Mouse (Mus musculus) CH12.LX (cell line): Measurements from ENCODE around the gene Ube2j2. TPM values are rescaled to one million over a fixed set of nuclear protein-coding genes. Genes with fewer than 3 reads are reported as not detected.

Source experiments
- polyA plus RNA-seq: library from polyadenylated mRNA; unstranded; fragments of >175 nt; gene quantifications from 2 replicates; pipeline ENCODE4 v1.2.1, GENCODE M21; 2012; ENCODE audit warnings: low read depth; ENCODE audit not compliant: insufficient read length
- total RNA-seq, 2 experiments: library from RNA; depleted of rRNA; stranded (reverse); fragments of 300-350 nt in 1 of 2; fragments of >200 nt in 1 of 2; gene quantifications; 2 replicates each; pipeline ENCODE4 v1.2.3; 2012 to 2014

The Ube2j2 gene
- total and polyA plus RNA-seq, 3 experiments = 73.5 to 144 (median 137) TPM

Other genes with a start within 250 kb of the Ube2j2 start
Only the 20 nearest of the 25 such genes appear.
- gene Vwa1, start 169.1 kb upstream of the Ube2j2 start, total RNA-seq (2012; rRNA removed) = 1.2 and 1.8 TPM in 2 replicates
- gene Vwa1, start 169.1 kb upstream of the Ube2j2 start, total RNA-seq (2014; rRNA removed) = 0.12 and 0.15 TPM in 2 replicates
- gene Vwa1, start 169.1 kb upstream of the Ube2j2 start, polyA plus RNA-seq = 0.12 and 0.13 TPM in 2 replicates
- gene Tmem88b, start 158.0 kb upstream of the Ube2j2 start, total RNA-seq (2012; rRNA removed) = 0.04 TPM in 2 replicates
- not detected in 2 replicates for gene Tmem88b, start 158.0 kb upstream of the Ube2j2 start, total RNA-seq (2014; rRNA removed)
- not detected in 2 replicates for gene Tmem88b, start 158.0 kb upstream of the Ube2j2 start, polyA plus RNA-seq
- gene Ankrd65, start 153.4 kb upstream of the Ube2j2 start, total RNA-seq (2012; rRNA removed) = not detected in 2 replicates
- not detected in 2 replicates for gene Ankrd65, start 153.4 kb upstream of the Ube2j2 start, total RNA-seq (2014; rRNA removed)
- not detected in 2 replicates for gene Ankrd65, start 153.4 kb upstream of the Ube2j2 start, polyA plus RNA-seq
- 146 and 238 TPM in 2 replicates for gene Mrpl20, start 141.0 kb upstream of the Ube2j2 start, total RNA-seq (2012; rRNA removed)
- 230 and 244 TPM in 2 replicates for gene Mrpl20, start 141.0 kb upstream of the Ube2j2 start, total RNA-seq (2014; rRNA removed)
- 193 and 212 TPM in 2 replicates for gene Mrpl20, start 141.0 kb upstream of the Ube2j2 start, polyA plus RNA-seq
- 63.0 and 63.7 TPM in 2 replicates for gene Ccnl2, start 131.3 kb upstream of the Ube2j2 start, total RNA-seq (2012; rRNA removed)
- gene Ccnl2, start 131.3 kb upstream of the Ube2j2 start, total RNA-seq (2014; rRNA removed) = 67.7 and 79.7 TPM in 2 replicates
- gene Ccnl2, start 131.3 kb upstream of the Ube2j2 start, polyA plus RNA-seq = 59.6 and 64.8 TPM in 2 replicates
- 142 and 149 TPM in 2 replicates for gene Aurkaip1, start 112.6 kb upstream of the Ube2j2 start, total RNA-seq (2012; rRNA removed)
- 162 and 182 TPM in 2 replicates for gene Aurkaip1, start 112.6 kb upstream of the Ube2j2 start, total RNA-seq (2014; rRNA removed)
- gene Aurkaip1, start 112.6 kb upstream of the Ube2j2 start, polyA plus RNA-seq = 138 and 141 TPM in 2 replicates
- gene Mxra8, start 104.2 kb upstream of the Ube2j2 start, total RNA-seq (2012; rRNA removed) = 17.2 and 24.0 TPM in 2 replicates
- gene Mxra8, start 104.2 kb upstream of the Ube2j2 start, total RNA-seq (2014; rRNA removed) = 8.8 and 10.8 TPM in 2 replicates
- gene Mxra8, start 104.2 kb upstream of the Ube2j2 start, polyA plus RNA-seq = 10.8 and 12.4 TPM in 2 replicates
- 52.1 and 55.1 TPM in 2 replicates for gene Dvl1, start 96.4 kb upstream of the Ube2j2 start, total RNA-seq (2012; rRNA removed)
- gene Dvl1, start 96.4 kb upstream of the Ube2j2 start, total RNA-seq (2014; rRNA removed) = 25.8 and 28.5 TPM in 2 replicates
- gene Dvl1, start 96.4 kb upstream of the Ube2j2 start, polyA plus RNA-seq = 21.4 and 23.9 TPM in 2 replicates
- 0.63 and 0.89 TPM in 2 replicates for gene Tas1r3, start 80.5 kb upstream of the Ube2j2 start, total RNA-seq (2012; rRNA removed)
- 0.09 and 0.15 TPM in 2 replicates for gene Tas1r3, start 80.5 kb upstream of the Ube2j2 start, total RNA-seq (2014; rRNA removed)
- 0.34 and 0.47 TPM in 2 replicates for gene Tas1r3, start 80.5 kb upstream of the Ube2j2 start, polyA plus RNA-seq
- 12.1 and 16.2 TPM in 2 replicates for gene Cptp, start 74.4 kb upstream of the Ube2j2 start, total RNA-seq (2012; rRNA removed)
- gene Cptp, start 74.4 kb upstream of the Ube2j2 start, total RNA-seq (2014; rRNA removed) = 8.0 and 9.0 TPM in 2 replicates
- 15.5 and 16.5 TPM in 2 replicates for gene Cptp, start 74.4 kb upstream of the Ube2j2 start, polyA plus RNA-seq
- gene Ints11, start 74.3 kb upstream of the Ube2j2 start, total RNA-seq (2012; rRNA removed) = 97.6 and 103 TPM in 2 replicates
- gene Ints11, start 74.3 kb upstream of the Ube2j2 start, total RNA-seq (2014; rRNA removed) = 83.9 and 88.9 TPM in 2 replicates
- gene Ints11, start 74.3 kb upstream of the Ube2j2 start, polyA plus RNA-seq = 72.5 and 77.1 TPM in 2 replicates
- 45.7 and 61.4 TPM in 2 replicates for gene Pusl1, start 52.0 kb upstream of the Ube2j2 start, total RNA-seq (2012; rRNA removed)
- 32.1 and 38.0 TPM in 2 replicates for gene Pusl1, start 52.0 kb upstream of the Ube2j2 start, total RNA-seq (2014; rRNA removed)
- 29.5 and 37.5 TPM in 2 replicates for gene Pusl1, start 52.0 kb upstream of the Ube2j2 start, polyA plus RNA-seq
- gene Acap3, start 52.0 kb upstream of the Ube2j2 start, total RNA-seq (2012; rRNA removed) = 10.7 and 13.1 TPM in 2 replicates
- 4.2 and 4.3 TPM in 2 replicates for gene Acap3, start 52.0 kb upstream of the Ube2j2 start, total RNA-seq (2014; rRNA removed)
- 10.5 and 13.4 TPM in 2 replicates for gene Acap3, start 52.0 kb upstream of the Ube2j2 start, polyA plus RNA-seq
- gene C1qtnf12, start 18.5 kb downstream of the Ube2j2 start, total RNA-seq (2012; rRNA removed) = 21.0 and 21.1 TPM in 2 replicates
- gene C1qtnf12, start 18.5 kb downstream of the Ube2j2 start, total RNA-seq (2014; rRNA removed) = 24.5 and 25.3 TPM in 2 replicates
- gene C1qtnf12, start 18.5 kb downstream of the Ube2j2 start, polyA plus RNA-seq = 25.0 and 27.6 TPM in 2 replicates
- gene B3galt6, start 48.8 kb downstream of the Ube2j2 start, total RNA-seq (2012; rRNA removed) = 10.1 and 11.3 TPM in 2 replicates
- gene B3galt6, start 48.8 kb downstream of the Ube2j2 start, total RNA-seq (2014; rRNA removed) = 8.6 and 9.9 TPM in 2 replicates
- 3.1 and 3.4 TPM in 2 replicates for gene B3galt6, start 48.8 kb downstream of the Ube2j2 start, polyA plus RNA-seq
- 193 and 211 TPM in 2 replicates for gene Sdf4, start 49.0 kb downstream of the Ube2j2 start, total RNA-seq (2012; rRNA removed)
- 210 and 227 TPM in 2 replicates for gene Sdf4, start 49.0 kb downstream of the Ube2j2 start, total RNA-seq (2014; rRNA removed)
- 167 and 193 TPM in 2 replicates for gene Sdf4, start 49.0 kb downstream of the Ube2j2 start, polyA plus RNA-seq
- gene Tnfrsf4, start 70.0 kb downstream of the Ube2j2 start, total RNA-seq (2012; rRNA removed) = 21.7 and 28.2 TPM in 2 replicates
- 73.5 and 86.1 TPM in 2 replicates for gene Tnfrsf4, start 70.0 kb downstream of the Ube2j2 start, total RNA-seq (2014; rRNA removed)
- 63.8 and 81.1 TPM in 2 replicates for gene Tnfrsf4, start 70.0 kb downstream of the Ube2j2 start, polyA plus RNA-seq
- 52.1 and 76.1 TPM in 2 replicates for gene Tnfrsf18, start 82.3 kb downstream of the Ube2j2 start, total RNA-seq (2012; rRNA removed)
- gene Tnfrsf18, start 82.3 kb downstream of the Ube2j2 start, total RNA-seq (2014; rRNA removed) = 48.8 and 50.7 TPM in 2 replicates
- 38.8 and 48.4 TPM in 2 replicates for gene Tnfrsf18, start 82.3 kb downstream of the Ube2j2 start, polyA plus RNA-seq
- gene Ttll10, start 115.6 kb downstream of the Ube2j2 start, total RNA-seq (2012; rRNA removed) = 0.04 TPM in 1 of 2 replicates, not detected in the other
- not detected in 2 replicates for gene Ttll10, start 115.6 kb downstream of the Ube2j2 start, total RNA-seq (2014; rRNA removed)
- not detected in 2 replicates for gene Ttll10, start 115.6 kb downstream of the Ube2j2 start, polyA plus RNA-seq
- 34.3 and 37.7 TPM in 2 replicates for gene 9430015G10Rik, start 166.2 kb downstream of the Ube2j2 start, total RNA-seq (2012; rRNA removed)
- 29.8 and 31.1 TPM in 2 replicates for gene 9430015G10Rik, start 166.2 kb downstream of the Ube2j2 start, total RNA-seq (2014; rRNA removed)
- gene 9430015G10Rik, start 166.2 kb downstream of the Ube2j2 start, polyA plus RNA-seq = 29.8 and 33.2 TPM in 2 replicates